Mouse (Mus musculus) forebrain, embryonic 15.5 days (tissue): Measurements from ENCODE around the gene Olfr305. TPM values are rescaled to one million over a fixed set of nuclear protein-coding genes. Genes with fewer than 3 reads are reported as not detected.

Experiments
- polyA plus RNA-seq: library from polyadenylated mRNA; unstranded; fragments of >200 nt; fragmentation: Nextera tagmentation; extraction: Ambion mirVana; gene quantifications from 2 replicates; pipeline ENCODE4 v1.2.1, GENCODE M21; 2015

The Olfr305 gene
- polyA plus RNA-seq, 1 experiment from 2014 or later, result not detected

Other genes starting within 250 kb of the Olfr305 start
- gene Vmn2r75, start 195.2 kb downstream of the Olfr305 start, polyA plus RNA-seq, result not detected in 2 replicates
- gene Vmn2r76, start 120.6 kb downstream of the Olfr305 start, polyA plus RNA-seq, result not detected in 2 replicates
- gene Olfr310, start 89.8 kb downstream of the Olfr305 start, polyA plus RNA-seq, result not detected in 2 replicates
- gene Olfr309, start 53.2 kb downstream of the Olfr305 start, polyA plus RNA-seq, result not detected in 2 replicates
- not detected in 2 replicates for gene Olfr308, start 41.3 kb downstream of the Olfr305 start, polyA plus RNA-seq
- not detected in 2 replicates for gene Olfr307, start 29.3 kb downstream of the Olfr305 start, polyA plus RNA-seq
- gene Olfr304, start 19.7 kb upstream of the Olfr305 start, polyA plus RNA-seq, result not detected in 2 replicates
- gene Olfr303, start 30.9 kb upstream of the Olfr305 start, polyA plus RNA-seq, result not detected in 2 replicates
- not detected in 2 replicates for gene Olfr301, start 36.9 kb upstream of the Olfr305 start, polyA plus RNA-seq
- gene Olfr299, start 93.0 kb upstream of the Olfr305 start, polyA plus RNA-seq, result not detected in 2 replicates
- gene Olfr298, start 125.6 kb upstream of the Olfr305 start, polyA plus RNA-seq, result not detected in 2 replicates
- gene Olfr297, start 153.0 kb upstream of the Olfr305 start, polyA plus RNA-seq, result not detected in 2 replicates
- not detected in 2 replicates for gene Olfr295, start 216.9 kb upstream of the Olfr305 start, polyA plus RNA-seq
- gene Olfr294, start 249.7 kb upstream of the Olfr305 start, polyA plus RNA-seq, result not detected in 2 replicates